Mouse (Mus musculus) neural tube, embryonic 11.5 days (tissue): ENCODE results near the gene Pigq. TPM values are rescaled to one million over a fixed set of nuclear protein-coding genes. Genes with fewer than 3 reads are reported as not detected.

Experiments used
- ATAC-seq: fragments of 200-750 bp; cut with Nextera tagmentation; 2 replicates; pipeline ENCODE4 v1.8.0; 2017; ENCODE audit warnings: moderate number of reproducible peaks, mild to moderate bottlenecking, moderate TSS enrichment, moderate library complexity; ENCODE audit not compliant: insufficient read depth, low FRiP score, low TSS enrichment
- DNase-seq: peaks from one replicate; pipeline ENCODE4 v3.0.0-alpha.2; 2015; ENCODE audit warnings: low spot score
- H3K27ac ChIP-seq: fragments of 300-500 bp; sonication (generic); 2 replicates; pipeline ENCODE4 v1.5.1; 2014; ENCODE audit warnings: low read depth, mild to moderate bottlenecking, low read length
- H3K27me3 ChIP-seq: fragments of 300-500 bp; sonication (generic); 2 replicates; pipeline ENCODE4 v1.6.1; 2014; ENCODE audit warnings: mild to moderate bottlenecking, low read length, mixed read lengths; ENCODE audit not compliant: control insufficient read depth, insufficient read depth
- H3K36me3 ChIP-seq: fragments of 300-500 bp; sonication (generic); 2 replicates; pipeline ENCODE4 v1.6.1; 2014; ENCODE audit warnings: mild to moderate bottlenecking, low read length, moderate library complexity, mixed read lengths; ENCODE audit not compliant: control insufficient read depth, insufficient read depth
- H3K4me1 ChIP-seq: fragments of 300-500 bp; sonication (generic); 2 replicates; pipeline ENCODE4 v1.6.1; 2014; ENCODE audit warnings: low read length, mixed read lengths; ENCODE audit not compliant: control insufficient read depth, insufficient read depth
- H3K4me2 ChIP-seq: fragments of 300-500 bp; sonication (generic); 2 replicates; pipeline ENCODE4 v1.6.1; 2014; ENCODE audit warnings: low read depth, mild to moderate bottlenecking, moderate library complexity
- H3K4me3 ChIP-seq: fragments of 300-500 bp; sonication (generic); 2 replicates; pipeline ENCODE4 v1.5.1; 2014; ENCODE audit warnings: low read depth, low read length
- H3K9ac ChIP-seq: fragments of 300-500 bp; sonication (generic); 2 replicates; pipeline ENCODE4 v1.6.1; 2014; ENCODE audit warnings: mild to moderate bottlenecking, low read length
- H3K9me3 ChIP-seq: fragments of 300-500 bp; sonication (generic); 2 replicates; pipeline ENCODE4 v1.6.1; 2016; ENCODE audit warnings: low read length; ENCODE audit not compliant: control insufficient read depth
- WGBS: fragments of 180-500 bp; shearing (Covaris S2); extraction: QIAGEN DNeasy Blood & Tissue Kit; methylation state at CpG from one replicate; pipeline ENCODE4 v1.1.7; 2014; 5-methylcytosine and 5-hydroxymethylcytosine counted together
- polyA plus RNA-seq: library from polyadenylated mRNA; unstranded; fragments of >200 nt; fragmentation: Nextera tagmentation; extraction: Ambion mirVana; gene quantifications from 2 replicates; pipeline ENCODE4 v1.2.1, GENCODE M21; 2014

The Pigq gene
- polyA plus RNA-seq, 1 experiment from 2014 or later = 60.9 TPM

- no peak overlapping the region for H3K9ac ChIP-seq
- H3K4me3 ChIP-seq = no peak overlapping the region
- no peaks in the 10 kb centered on the region for H3K27me3 ChIP-seq
- DNase-seq (peak; percentile 47), ATAC-seq (no peak)
- no peak overlapping the region for H3K27ac ChIP-seq
- H3K4me2 ChIP-seq = no peak overlapping the region
- no peaks in the 10 kb centered on the region for H3K9me3 ChIP-seq
- peaks cover 2% of the 10 kb centered on the region; the same call in 1 of the 2 replicates for H3K36me3 ChIP-seq
- 68% methylated on average over 4 of the region's 4 CpGs for WGBS
- peaks cover 10% of the 10 kb centered on the region for H3K4me1 ChIP-seq
These were observed 59.1 kb downstream of the Pigq start for GRCm38 (mm10) chr17:25885636-25886035.

DNA sequence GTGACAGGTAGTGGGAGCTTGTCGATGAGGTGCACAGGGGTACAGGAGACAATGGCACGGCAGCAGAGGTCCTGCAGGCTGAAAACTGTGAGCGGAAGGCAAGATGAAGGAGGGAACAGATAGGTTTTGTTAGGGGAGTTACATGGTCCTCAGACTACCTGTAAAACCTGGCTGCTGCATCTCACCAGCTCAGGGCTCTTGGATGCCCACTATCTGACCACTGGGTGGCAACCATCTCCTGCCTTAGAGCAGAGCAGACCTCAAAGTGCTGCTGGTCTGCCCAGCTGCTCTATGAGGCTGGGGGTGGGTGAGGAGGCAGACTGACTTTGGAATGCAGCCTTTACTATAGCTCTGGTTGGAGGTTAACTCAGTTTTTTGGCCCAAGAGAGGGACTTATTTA is 60.9 kb downstream of the Pigq start:
- DNase-seq = no peak
- no peaks in the 10 kb centered on the region for H3K9me3 ChIP-seq
- peaks cover 4% of the 10 kb centered on the region; the same call in 1 of the 2 replicates for H3K36me3 ChIP-seq
- no peak for ATAC-seq
- 93% methylated on average over 3 of the region's 3 CpGs for WGBS
- no peak overlapping the region for H3K9ac ChIP-seq
- peaks cover 16% of the 10 kb centered on the region for H3K4me1 ChIP-seq
- H3K4me3 ChIP-seq = no peak overlapping the region
- no peak overlapping the region for H3K27ac ChIP-seq
- no peaks in the 10 kb centered on the region for H3K27me3 ChIP-seq
- H3K4me2 ChIP-seq = no peak overlapping the region

DNA sequence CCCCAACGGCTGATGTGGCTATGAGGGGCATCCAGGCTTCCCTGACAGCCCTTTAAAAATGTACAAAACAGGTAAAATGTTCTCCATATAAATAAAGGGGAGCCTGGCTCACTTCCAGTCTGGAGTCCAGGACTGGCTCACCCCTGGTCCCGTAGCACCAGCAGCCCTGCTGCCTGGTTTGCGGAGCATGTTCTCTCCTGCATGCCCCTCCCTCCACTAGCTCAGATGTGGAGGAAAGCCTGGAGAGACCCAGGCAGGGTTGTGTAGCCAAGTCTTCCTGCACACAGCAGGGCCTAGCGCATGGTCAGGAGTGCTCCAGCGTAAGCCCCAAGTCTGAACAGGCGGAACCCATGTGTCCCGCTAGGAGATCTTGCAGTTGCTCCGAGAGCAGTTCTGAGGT is 61.5 kb downstream of the Pigq start:
- H3K4me2 ChIP-seq = no peak overlapping the region
- H3K36me3 ChIP-seq = peaks cover 7% of the 10 kb centered on the region; the same call in 1 of the 2 replicates
- ATAC-seq (no peak), DNase-seq (no peak)
- no peak overlapping the region for H3K4me3 ChIP-seq
- H3K27ac ChIP-seq = no peak overlapping the region
- H3K9ac ChIP-seq = no peak overlapping the region
- peaks cover 16% of the 10 kb centered on the region for H3K4me1 ChIP-seq
- H3K9me3 ChIP-seq = no peaks in the 10 kb centered on the region
- 89% methylated on average over 8 of the region's 8 CpGs for WGBS
- no peaks in the 10 kb centered on the region for H3K27me3 ChIP-seq

DNA sequence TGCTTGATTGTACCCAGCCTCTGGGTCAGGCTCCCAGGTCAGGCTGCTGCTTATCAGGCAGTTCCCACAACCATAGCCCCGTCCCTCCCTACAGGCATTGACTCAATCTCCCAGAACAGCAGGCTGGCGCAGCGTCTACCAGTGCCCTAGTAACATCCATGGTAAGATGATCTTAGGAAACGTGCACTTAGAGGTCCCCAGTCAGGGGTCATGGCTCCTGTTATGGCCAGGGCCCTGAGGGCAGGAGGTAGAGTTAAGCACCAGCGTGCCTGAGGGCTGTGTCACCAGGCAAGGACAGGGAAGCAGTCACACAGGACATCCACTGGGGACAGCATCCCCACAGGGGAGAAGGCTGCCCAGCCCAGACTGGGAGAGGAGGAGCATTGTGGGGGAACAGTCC is 62.4 kb downstream of the Pigq start:
- WGBS = 37% methylated on average over 5 of the region's 5 CpGs
- H3K9me3 ChIP-seq = no peaks in the 10 kb centered on the region
- H3K4me2 ChIP-seq = no peak overlapping the region
- H3K27me3 ChIP-seq = no peaks in the 10 kb centered on the region
- DNase-seq (no peak), ATAC-seq (no peak)
- H3K9ac ChIP-seq = no peak overlapping the region
- H3K27ac ChIP-seq = no peak overlapping the region
- peaks cover 16% of the 10 kb centered on the region for H3K4me1 ChIP-seq
- H3K4me3 ChIP-seq = no peak overlapping the region
- H3K36me3 ChIP-seq = peaks cover 9% of the 10 kb centered on the region; the same call in 1 of the 2 replicates

DNA sequence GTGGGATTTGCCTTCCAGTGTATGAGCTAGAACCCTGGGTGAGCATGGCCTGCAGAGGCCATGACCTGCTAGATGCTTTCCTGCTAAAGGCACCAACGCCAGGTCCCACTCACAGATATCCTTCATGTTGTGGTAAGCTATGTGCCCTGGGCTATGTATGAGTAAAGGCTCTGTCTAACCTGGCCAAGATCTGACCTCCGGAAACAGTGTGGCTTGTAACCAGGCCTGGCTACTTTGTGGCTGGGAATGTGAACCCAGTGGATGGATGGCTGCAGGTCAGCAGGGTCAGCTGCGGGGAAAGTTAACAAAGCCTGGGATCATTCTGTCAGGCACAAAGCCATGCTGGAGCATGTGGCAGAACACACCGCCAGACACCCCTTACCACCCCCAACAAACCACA is 63.0 kb downstream of the Pigq start:
- WGBS = 11% methylated on average over 4 of the region's 4 CpGs
- DNase-seq = peak; percentile 40

DNA sequence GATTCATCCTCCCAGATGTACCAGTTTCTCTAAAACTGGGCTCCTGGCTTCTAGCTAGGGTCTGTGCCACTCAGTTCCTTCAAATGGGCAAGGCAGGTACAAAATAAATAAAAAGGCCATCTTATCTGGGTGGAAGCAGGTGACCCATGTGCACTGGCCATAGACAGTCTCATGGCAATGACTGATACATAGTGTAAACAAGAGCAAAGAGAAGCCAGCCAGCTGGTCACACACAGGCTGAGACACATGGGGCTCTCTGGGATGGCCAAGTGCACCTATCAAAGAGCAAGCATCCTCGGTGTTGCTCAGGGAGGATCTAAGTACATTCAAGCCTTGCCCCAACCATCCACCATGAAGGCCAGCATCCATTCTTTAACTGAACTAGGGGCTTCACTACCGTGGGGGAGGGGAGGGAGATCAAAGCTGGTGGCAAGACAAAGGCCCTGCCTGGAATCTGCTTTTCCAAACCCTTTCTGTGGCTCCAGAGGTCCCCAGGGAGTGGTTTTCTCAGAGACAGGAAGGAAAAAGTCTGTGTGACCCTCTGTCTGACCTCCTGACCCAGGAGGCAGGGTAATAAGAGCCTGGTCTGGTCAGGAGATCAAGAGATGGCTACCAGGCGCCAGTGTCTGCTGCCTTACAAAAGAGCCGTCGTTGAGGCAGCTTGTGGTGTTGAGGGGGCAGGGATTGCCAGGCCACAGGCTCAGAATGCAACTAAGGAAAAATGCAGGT is 63.7 kb downstream of the Pigq start:
- H3K9me3 ChIP-seq = no peaks in the 10 kb centered on the region
- DNase-seq (peak; percentile 67), ATAC-seq (no peak)
- H3K27ac ChIP-seq = peak overlapping the region; percentile 68
- H3K4me1 ChIP-seq = peaks cover 21% of the 10 kb centered on the region
- peaks cover 9% of the 10 kb centered on the region; the same call in 1 of the 2 replicates for H3K36me3 ChIP-seq
- no peaks in the 10 kb centered on the region for H3K27me3 ChIP-seq
- WGBS = 5% methylated on average over 5 of the region's 5 CpGs
- 0 out of 2 replicates have a peak overlapping the region, but pooled peaks have one; percentile 6 for H3K4me2 ChIP-seq
- H3K9ac ChIP-seq = peak overlapping the region; percentile 15; the same call in 1 of the 2 replicates
- no peak overlapping the region for H3K4me3 ChIP-seq

More for the DNA sequence above, 63.0 kb downstream of the Pigq start:
- no peak for ATAC-seq
- Histone ChIP-seq H3K9ac (0 out of 2 replicates have a peak overlapping the region, but pooled peaks have one; percentile 15), H3K27ac (peak overlapping the region; percentile 68), H3K4me2 (no peak overlapping the region), H3K4me1 (peaks cover 16% of the 10 kb centered on the region), H3K36me3 (peaks cover 9% of the 10 kb centered on the region; the same call in 1 of the 2 replicates), H3K4me3 (no peak overlapping the region), H3K9me3 (no peaks in the 10 kb centered on the region), H3K27me3 (no peaks in the 10 kb centered on the region)

- WGBS = 10% methylated on average over 5 of the region's 5 CpGs
- Histone ChIP-seq H3K9me3 (no peaks in the 10 kb centered on the region), H3K4me2 (0 out of 2 replicates have a peak within 1 kb of the TSS, but pooled peaks have one; percentile 6), H3K4me3 (no peak within 1 kb of the TSS), H3K27me3 (no peaks in the 10 kb centered on the region), H3K27ac (peak within 1 kb of the TSS; percentile 68), H3K36me3 (peaks cover 9% of the 10 kb centered on the region; the same call in 1 of the 2 replicates), H3K4me1 (peaks cover 25% of the 10 kb centered on the region), H3K9ac (peak within 1 kb of the TSS; percentile 15; the same call in 1 of the 2 replicates)
- DNase-seq = no peak
- no peak for ATAC-seq
These were observed 64.4 kb downstream of the Pigq start, which contains the start of gene Wfikkn1 for GRCm38 (mm10) chr17:25880196-25880910. TSS of gene Wfikkn1 (minus strand) at chr17:25880858.

DNA sequence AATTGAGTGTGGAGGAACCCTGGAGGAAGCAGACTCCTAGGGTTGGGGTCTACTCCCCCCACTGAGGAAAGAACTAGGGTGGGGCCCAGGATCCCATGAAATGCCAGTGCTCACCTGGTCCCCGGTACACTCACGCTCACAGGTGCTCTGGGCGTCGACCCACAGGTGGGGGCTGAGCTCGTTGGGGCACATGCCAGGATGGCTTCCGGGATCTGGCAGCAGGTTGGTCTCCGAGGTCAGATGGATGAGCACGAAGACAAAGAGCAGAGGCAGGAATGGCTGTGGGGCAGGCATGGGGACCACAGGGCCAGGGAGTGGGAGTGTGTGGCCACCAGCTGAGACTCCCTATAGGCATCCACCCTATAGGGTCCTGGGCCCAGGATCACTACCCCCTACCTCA is 65.0 kb downstream of the Pigq start:
- Histone ChIP-seq H3K27ac (no peak overlapping the region), H3K9ac (no peak overlapping the region), H3K36me3 (peaks cover 9% of the 10 kb centered on the region; the same call in 1 of the 2 replicates), H3K4me1 (peaks cover 25% of the 10 kb centered on the region), H3K9me3 (no peaks in the 10 kb centered on the region), H3K4me3 (no peak overlapping the region), H3K4me2 (no peak overlapping the region), H3K27me3 (no peaks in the 10 kb centered on the region)
- WGBS = 64% methylated on average over 8 of the region's 8 CpGs
- ATAC-seq (no peak), DNase-seq (no peak)
